Mouse (Mus musculus): Measurements from ENCODE around the gene Apopt1.

The Apopt1 gene

DNA sequence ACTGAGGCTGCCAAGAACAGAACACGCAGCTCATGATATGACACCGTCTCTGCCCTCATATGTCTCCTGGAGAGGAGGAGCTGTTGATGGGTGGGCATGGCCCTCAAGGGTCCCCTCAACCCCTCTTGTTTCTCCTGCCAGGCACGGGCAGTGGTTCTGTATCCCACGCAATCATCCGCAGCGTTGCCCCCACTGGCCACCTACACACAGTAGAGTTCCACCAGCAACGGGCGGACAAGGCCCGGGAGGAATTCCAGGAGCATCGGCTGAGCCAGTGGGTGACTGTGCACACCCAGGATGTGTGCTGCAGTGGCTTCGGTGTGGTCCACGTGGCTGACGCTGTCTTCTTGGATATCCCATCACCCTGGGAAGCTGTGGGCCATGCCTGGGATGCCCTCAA is 32.4 kb upstream of the Apopt1 start:
- no peak for DNase-seq (ENCODE audit: low read depth, low spot score)

DNA sequence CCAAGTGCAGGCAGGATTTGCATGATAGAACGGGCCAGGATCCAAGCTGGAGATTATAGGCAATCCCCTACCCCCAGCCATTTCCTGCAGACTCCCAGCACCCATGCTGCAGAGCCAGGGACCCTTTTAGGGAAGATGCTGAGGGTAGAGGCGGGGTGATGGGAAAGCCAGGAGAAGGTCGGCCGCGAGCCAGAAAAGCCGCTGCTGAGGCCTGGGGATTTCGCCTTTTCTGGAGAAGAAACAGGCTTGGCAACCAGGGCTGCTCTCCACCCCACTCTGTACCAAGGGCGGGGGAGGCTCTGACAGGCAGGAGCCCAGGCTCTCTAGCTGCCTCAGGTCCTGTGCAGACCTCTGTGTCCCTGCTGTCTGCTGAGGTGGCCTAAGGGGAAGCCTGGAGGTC is 31.8 kb upstream of the Apopt1 start:
- DNase-seq (ENCODE audit: low read depth, low spot score) = no peak

DNA sequence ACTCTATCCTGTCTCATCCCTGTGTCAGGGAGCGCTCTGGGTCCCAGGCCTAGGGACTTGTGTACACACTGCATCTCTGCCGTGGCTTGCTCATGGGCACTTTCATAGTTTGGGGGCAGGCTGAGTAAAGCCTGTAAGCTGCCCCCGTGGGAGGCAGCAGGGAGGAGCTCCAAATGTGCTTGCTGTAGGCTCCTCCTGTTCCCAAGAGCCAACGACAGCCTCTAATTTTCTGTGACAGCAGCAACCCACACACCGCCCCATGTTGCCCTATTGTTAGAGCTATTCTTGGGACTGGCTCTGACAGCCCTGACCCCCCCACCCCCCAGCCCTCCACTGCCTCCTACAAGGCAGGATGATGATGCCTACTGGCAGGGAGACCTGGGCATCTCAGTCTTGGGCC is 31.1 kb upstream of the Apopt1 start:
- no peak for DNase-seq (ENCODE audit: low read depth, low spot score)

DNA sequence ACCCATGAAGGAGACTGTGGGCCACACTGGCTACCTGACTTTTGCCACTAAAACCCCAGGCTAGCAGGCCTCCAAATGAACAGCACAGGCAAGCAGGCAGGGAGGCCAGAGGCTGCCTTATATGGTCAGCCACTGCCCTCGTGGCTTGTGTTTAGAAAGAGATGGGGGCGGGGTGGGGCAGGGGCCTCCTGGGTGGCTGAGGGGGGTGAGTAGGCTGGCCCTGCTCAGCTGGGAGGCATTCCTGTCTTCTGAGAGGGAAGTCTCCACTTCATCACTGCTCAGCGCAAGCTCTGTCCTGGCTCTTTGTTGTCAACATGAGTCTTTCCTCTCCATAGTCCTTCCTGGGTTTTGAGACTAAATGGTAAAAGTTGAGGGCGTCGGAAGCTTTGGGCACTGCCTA is 30.3 kb upstream of the Apopt1 start:
- no peak for DNase-seq (ENCODE audit: low read depth, low spot score)

DNA sequence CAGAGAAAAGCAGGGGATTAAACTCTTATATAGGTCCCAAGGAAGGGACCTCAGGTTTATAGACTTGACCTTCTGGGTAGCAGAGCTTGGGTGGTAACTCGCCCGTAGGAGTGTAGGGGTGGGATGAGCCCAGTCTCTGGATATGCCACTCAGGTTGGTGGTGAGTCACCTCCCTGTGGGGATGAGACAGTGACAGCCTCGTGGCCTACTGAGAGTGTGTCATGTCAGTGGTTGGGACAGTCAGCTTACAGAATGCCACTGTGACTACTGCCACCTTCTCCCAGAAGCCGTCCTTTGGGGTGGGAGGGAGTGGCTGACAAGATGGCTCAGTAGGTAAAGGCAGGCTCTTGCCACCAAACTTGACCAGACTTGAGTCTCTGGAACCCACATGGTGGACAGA is 26.7 kb upstream of the Apopt1 start:
- no peak for DNase-seq (ENCODE audit: low read depth, low spot score)

DNA sequence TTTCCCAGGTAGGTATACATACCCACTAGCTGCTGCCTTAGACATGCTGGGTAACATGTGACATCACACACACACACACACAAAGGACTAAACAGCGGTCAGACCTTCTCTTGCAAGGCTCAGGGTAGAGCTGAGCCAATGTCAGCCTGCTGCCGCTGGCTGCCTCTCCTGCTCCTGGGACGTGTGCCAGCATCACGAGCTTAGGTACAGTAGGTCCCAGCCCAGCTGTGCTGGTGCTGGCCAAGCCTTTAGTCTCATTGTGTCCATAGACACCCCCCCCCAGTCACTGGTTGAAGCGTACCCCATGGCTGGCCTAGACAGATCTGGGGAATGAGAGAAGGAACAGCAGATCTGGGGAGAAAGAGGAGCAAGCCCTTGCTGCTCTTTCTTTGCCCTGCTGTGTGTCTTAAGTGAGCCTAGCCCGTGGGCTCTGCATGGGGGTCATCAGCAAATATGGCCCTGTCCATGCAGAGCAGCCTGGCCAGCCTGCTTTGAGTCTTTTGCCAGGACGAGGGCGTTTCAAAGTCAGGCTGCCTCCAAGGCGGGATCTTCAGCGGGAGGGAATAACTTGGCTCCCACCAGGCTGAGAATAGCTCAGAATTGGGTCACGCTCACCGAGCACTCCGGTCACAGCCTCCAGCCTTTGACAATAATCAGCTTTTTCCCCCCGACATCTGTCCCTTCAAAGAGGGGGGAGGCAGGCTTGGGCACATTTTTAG is 25.6 kb upstream of the Apopt1 start:
- no peak for DNase-seq (ENCODE audit: low read depth, low spot score)

DNA sequence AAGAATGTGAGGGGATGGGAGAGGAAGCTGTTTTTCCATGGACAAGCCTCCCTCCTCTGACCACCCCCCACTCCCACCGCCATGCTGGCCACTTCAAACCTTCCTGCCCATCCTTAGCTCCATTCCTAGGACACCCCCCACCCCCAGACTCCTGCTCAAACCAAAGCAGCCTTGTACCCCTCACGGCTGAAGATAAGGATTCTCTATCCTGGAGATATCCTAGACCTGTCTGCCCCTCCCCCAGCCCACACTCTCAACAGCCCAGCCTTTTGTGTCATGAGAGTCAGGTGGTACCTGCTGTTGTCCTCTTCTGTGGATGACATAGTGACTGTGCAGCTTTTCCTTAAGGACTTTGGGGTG is 25.0 kb upstream of the Apopt1 start:
- no peak for DNase-seq (ENCODE audit: low read depth, low spot score)

DNA sequence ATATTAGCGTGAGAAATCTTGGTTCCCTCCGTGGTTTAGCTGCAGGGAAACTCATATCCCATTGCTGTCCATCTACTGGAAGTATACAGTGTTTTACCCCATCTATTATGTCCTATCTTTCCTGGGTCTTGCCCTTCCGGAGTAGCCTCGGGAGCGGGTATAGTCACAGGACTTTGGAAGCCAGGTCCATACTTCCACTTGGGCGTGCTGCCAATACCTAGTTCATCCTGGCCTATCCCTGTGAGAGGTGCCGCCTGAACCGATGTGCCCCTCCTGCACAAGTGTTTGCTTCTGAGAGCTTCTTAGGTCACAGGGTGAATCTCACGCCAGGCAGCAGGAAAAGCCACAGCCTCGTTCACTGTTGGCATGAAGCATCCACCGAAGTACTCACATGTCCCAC is 23.6 kb upstream of the Apopt1 start:
- no peak for DNase-seq (ENCODE audit: low read depth, low spot score)

DNA sequence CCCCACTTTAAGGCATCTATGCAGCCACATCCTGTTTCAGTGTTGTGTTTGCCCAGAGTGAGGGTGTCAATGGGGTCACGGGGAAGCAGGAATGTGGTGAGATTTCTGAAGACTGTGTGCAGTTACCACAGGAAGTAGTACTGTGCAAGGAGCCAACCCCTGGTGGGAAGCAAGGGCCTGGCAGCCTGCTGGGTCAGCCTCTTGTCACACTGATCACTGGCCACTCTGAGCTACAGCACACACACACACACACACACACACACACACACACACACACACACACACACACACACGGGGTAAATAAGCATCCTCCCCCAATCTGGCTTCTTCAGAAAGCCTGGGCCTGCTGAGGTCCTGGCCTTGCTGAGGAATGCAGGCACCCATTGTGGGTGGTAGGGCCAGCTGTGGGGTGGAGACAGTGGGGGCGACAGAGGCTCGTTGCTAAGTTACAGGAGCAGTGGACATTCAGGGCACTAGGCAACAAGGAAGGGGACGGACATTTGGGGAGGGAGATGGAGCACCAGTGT is 21.7 kb upstream of the Apopt1 start:
- DNase-seq (ENCODE audit: low read depth, low spot score) = peak; percentile 71

DNA sequence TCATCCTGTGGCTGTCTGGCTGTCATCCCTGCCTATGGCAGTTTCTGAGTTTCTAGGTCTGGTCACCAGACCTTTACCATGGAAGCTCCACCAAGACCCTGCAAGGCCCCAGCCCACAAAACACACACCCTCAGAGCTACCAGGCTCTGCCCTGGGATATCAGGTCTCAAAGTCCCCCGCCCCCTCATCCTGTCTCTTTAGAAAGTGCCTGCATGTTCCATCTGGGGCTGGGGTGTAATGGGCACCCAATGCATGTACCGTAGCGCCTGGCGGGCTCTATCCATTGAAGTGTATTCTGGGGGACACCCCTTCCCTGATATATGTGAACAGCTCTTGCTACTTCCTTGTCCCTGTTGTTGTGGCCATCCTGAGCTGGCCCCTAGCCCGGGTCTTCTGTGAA is 20.2 kb upstream of the Apopt1 start:
- DNase-seq (ENCODE audit: low read depth, low spot score) = peak; percentile 23

DNA sequence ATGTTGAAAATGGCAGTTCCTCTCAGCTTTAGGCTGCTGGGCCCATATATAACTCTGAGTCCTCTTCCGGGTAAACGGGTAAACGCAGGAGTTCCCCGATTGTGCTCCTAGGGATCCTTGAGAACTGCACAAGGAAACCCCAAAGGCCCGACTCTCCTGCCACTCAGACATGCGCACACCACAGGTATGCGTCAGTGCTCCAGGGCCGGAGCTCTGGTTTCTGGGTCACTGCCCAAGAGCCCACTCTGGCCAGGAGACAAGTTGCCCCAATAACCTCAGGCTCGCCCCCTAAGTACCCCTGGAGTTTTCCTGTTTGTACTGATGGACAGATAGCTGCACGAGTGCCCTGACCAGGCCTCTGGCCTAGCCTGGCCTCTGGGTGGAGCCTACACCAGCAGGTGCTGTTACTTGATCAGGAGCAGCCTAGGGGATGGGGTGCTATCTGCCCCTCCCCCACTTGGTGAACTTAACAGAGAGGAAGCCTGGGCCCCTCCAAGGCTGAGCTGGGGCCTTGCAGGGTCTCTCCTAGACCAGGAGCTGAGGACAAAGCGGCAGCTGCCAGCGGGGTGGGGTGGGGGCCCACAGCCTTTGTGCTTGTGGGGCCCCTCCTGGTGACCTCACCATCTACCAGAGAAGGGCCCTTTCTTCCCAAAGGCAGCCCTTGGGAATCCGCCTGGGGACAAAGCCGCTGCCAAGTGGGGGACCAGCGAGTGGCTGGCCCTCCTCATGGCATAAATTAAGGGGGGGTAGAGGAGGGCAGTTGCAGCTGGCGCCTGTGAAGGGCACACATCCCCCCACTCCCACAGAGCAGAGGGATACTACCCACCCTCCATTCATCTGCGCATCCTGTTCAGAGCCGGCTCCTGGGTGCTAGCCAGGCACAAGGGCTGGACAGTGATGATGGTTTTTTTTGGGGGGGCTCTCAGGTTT is 19.5 kb upstream of the Apopt1 start:
- peak; percentile 18 for DNase-seq (ENCODE audit: low read depth, low spot score)

DNA sequence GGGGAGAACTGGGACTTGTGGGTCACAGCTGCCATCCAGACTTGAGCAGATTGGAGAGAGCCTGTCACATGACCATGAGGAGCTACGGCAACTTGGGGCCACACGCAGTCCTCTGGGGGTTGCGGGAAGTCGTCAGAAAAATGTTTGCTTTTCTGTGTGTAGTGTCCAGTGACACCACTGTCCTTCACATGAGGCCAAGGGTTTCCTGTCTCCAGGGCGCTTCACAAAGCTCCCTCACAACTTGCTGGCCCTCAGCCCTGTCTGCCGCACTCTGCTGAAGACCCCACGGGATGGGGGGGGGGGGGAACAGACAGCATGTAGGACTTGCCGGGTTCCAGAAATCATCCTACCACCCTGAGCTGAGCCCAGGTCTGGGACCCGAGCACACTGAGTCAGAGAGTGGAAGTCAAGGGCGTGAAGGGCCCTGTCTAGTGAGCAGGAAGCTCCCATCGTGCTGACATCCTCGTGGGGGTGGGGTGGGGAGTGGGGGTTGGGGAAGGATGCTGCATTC is 18.7 kb upstream of the Apopt1 start:
- peak; percentile 66 for DNase-seq (ENCODE audit: low read depth, low spot score)

DNA sequence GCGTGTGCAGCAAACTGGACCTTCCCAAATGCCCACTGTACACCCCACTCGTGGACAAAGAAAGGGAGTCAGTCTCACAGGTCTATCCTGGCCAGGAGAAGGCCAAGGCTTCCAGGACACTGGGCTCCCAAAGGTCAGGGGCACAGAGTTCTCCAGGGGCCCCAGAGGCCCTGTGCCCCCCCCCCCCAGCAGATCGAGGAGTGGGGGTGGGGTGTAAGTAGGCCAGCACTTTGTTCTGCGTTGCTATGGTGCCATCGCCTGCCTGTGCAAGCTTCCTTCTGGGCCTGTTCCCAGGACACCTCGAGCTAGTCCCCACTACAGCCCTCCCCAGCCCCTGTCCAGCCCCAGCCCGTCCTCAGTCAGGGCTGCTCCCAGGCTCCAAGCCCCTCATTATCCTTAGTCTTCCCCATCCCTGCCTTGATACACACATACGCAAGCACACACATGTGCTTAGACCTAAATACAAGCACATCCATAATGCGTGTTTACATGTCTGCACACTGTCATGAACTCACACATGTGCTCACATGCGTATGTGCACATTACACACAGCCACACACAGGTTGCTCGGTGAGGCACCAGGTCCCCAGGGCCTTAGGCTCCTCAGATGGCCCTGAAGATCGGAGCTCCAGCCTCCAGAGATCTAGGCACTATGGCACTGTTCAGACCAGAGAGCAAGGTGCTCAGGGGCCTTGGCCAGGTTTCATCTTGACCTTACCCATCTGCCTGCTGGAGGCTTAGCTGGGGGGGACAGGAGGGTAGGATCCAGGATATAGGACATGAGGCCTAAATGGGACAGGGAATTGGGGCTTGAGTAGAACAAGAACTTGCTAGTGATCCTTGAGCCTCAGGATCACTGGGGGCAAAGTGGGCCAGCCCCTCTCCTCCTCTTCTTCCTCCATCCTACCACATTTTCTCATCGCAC is 17.9 kb upstream of the Apopt1 start:
- DNase-seq (ENCODE audit: low read depth, low spot score) = peak; percentile 35

DNA sequence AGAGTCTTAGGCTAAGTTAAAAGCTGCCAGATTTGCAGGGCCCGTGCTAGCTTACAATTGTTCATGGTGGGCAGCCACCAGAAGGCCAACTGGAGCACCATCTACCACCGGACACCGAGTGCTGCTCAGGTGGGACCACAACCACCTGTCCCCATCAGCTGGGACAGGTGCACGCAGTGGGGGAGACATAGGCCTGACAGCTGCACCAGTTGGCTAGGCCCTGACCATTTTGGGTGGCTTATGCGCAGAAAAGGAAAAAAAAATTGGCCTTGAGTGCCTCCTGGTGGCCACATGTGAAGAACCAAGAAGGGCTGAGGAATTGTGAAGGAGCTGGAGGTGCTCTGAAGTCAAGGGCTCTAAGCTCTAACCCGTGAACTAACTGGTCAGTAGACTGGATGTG is 16.8 kb upstream of the Apopt1 start:
- DNase-seq (ENCODE audit: low read depth, low spot score) = peak; percentile 91

DNA sequence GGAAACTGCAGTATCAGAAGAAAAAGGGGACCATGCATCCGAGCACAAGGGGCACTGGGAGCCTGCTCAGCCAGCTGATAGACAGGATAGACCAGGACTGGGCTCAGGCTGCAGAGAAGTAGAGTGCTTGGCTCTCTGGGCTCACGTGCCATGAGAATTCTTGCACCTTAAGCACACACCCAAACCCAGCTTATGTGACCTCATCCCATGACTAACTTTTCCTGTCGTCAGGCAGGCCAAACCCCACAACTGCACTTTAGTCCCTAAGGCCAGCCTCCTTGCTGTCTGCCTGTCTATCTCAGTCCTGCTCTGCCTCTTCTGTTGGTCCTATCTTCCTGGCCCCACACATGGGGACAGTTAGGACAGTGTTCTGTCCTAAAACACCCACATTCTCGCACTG is 15.4 kb upstream of the Apopt1 start:
- no peak for DNase-seq (ENCODE audit: low read depth, low spot score)

DNA sequence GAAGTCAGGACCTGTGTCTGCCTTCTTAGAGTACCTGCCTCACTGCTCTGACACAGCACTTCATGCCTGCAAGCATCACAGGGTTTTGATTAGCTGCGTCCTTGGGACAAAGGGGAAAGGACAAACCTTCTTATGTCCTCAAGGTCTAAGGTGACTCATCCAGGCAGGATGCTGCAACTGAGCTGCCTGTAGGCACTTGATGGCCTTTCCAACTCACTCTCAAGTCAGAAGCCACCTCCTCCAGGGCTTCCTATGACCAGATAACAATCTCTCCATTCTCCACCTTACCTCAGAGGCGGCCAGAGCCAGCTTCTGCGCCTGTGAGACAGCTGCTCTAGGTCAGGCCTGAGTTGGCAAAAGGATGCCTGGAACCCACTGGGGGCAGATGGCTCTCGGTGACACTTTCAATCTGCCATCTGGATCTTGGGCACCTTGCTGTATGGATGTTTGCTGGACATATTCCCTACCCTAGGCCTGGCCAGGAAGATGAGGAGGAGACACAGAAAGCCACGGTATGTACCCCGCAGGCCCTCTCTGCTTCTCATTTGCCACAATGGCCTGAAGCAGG is 14.6 kb upstream of the Apopt1 start:
- no peak for DNase-seq (ENCODE audit: low read depth, low spot score)

DNA sequence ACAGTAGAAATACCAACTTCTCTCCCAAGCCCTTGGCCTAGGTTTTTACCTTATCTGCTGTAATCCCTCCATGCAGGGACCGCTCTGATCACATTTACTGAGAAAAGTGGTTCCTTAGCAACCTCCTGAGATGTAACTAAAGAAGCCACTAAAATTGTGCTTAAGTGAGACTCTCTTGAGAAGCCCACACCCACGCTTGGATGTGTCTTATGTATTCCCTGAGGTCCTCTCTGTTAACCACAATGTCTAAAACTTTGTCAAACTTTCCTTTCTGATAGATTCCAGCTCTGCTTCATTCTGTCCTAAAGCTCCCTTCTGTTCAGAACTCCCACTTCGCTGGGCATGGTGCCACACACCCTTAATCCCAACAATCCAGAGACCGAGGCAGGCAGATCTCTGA is 13.5 kb upstream of the Apopt1 start:
- no peak for DNase-seq (ENCODE audit: low read depth, low spot score)

DNA sequence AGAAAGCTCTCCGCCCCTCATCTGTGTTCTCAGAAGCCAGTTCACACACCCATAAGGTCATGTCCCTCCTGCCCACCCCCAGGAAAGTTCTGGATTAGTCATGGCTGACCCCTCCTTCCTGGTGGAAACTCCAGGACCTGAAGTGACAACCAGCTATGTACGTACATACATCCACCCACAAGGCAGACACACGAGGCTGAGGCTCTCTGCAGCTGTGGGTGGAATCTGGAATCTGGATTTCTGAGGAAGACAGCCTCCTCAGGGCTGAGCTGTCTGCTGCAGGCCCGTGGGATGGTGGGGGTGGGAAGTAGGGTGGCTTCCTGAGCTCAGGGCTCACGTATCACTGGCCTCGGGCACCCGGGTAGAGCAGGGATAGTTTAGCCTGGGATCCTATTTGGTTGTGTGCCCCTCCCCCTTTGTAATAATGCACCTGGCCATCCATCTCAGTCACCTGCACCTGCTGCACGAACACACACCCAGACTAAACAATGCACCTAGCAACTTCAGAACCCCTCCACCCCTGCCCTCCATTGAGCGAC is 12.1 kb upstream of the Apopt1 start:
- DNase-seq (ENCODE audit: low read depth, low spot score) = no peak

DNA sequence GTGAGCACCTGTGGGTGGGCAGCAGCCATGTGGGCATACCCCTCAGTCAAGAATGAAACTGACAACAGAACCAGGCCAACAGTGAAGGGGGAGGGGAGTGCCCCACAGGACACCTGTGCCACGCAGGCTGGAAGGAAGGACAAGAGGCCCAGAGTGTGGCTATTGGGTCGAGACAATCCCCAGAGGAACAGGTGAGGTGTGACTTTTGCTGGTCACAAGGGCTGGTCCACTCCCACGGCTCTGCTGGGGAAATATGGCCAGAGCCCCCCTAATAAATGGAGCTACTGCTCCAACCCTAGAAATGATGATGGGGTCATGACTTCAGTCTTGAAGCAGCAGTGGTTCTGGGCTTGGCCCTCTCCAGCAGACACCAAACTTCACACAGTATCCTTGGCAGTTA is 9.8 kb upstream of the Apopt1 start:
- no peak for DNase-seq (ENCODE audit: low read depth, low spot score)

DNA sequence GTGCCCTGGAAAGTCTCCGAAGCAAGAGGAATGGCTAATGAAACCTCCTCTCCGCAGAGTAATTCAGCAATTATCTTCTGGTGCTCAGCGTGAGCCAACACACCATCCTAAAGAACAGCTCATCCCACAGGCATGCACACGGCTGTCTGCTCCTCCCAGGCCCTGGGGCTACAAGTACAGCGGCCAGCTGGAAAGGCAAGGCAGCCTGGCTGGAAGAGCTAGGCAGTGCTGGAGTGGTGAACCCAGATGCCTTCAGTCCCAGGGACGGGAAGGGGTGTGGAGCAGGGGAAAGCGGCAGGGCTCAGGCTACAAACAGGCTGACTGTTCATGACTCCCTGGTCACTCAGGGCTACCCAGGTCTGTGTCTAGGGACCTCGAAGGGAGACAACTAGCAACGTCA is 8.5 kb upstream of the Apopt1 start:
- DNase-seq (ENCODE audit: low read depth, low spot score) = no peak

Data from CD4-positive, CD25-positive, alpha-beta regulatory T cell, adult 2 months (primary cell).